Comparison of ENCODE assay signal across 7 mouse cellular contexts in the genomic region with DNA sequence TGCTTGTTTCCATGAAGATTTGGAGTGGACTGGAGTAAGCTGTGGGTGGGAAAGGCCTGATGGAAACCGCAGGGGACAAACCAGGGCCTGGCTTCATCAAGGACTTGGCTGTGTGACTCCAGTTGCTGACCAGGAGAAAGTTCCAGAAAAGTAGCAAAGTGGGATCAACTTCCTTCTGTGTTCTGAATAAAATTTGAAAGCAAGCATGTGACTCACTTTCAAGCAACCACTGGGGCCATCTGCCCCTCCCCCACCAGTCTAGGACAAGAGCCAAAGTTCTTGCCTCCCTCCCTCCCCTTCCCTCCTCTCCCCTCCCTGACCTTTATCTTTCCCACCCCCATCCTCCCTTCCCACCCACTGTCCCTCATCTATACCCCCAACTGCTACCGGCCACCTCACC. TPM values are rescaled to one million over a fixed set of nuclear protein-coding genes. Genes with fewer than 3 reads are reported as not detected.
DNase-seq lines count a peak whose midpoint lies in the region; ATAC-seq and TF ChIP-seq lines count a peak whose summit lies in the region.

No protein-coding gene starts in this region.

- no peak for TF ChIP-seq CTCF in forebrain, postnatal 0 days (IDR thresholded peaks at IDR 0.05; ENCODE audit: low read depth)

- H3K27ac ChIP-seq in neural tube, embryonic 12.5 days, result no peak overlapping the region
- H3K27ac ChIP-seq in forebrain, postnatal 0 days (ENCODE audit: low read depth, low read length), result no peak overlapping the region

- intact Hi-C loops in heart, postnatal 36 days (cut with DNase I), result loop anchor here (2.0 kb wide), 1 partner anchor 142 kb away; no protein-coding TSS in a partner anchor

- H3K4me2 ChIP-seq in neural tube, embryonic 12.5 days (replicated peaks), result peak overlapping the region; percentile 34; the same call in 1 of the 2 replicates
- H3K4me2 ChIP-seq in forebrain, postnatal 0 days (ENCODE audit: low read depth), result 0 out of 2 replicates have a peak overlapping the region, but pooled peaks have one; percentile 13

- H3K4me3 ChIP-seq in neural tube, embryonic 12.5 days, result no peak overlapping the region
- no peak overlapping the region for H3K4me3 ChIP-seq in forebrain, postnatal 0 days (ENCODE audit: low read depth, low read length)

- WGBS in neural tube, embryonic 12.5 days, result 43% methylated on average over 2 of the region's 2 CpGs
- WGBS in forebrain, postnatal 0 days, result 31% methylated on average over 2 of the region's 2 CpGs

- DNase-seq in neural tube, embryonic 10.5 days (ENCODE audit: extremely low spot score, low spot score), result no peak
- no peak for DNase-seq in forebrain, postnatal 0 days
- peak; percentile 28 to 31 for DNase-seq in heart, postnatal 36 days
- peak; percentile 66 for DNase-seq in skeletal muscle tissue, adult 2 months (ENCODE audit: low read depth, low spot score)
- DNase-seq in left cerebral cortex, adult 9 months (ENCODE audit: low spot score in 2 of 2), result no peak
- no peak for DNase-seq in layer of hippocampus, postnatal 25 days (ENCODE audit: extremely low spot score in 1 of 2, low spot score in 1 of 2)

- no peaks in the 10 kb centered on the region for H3K36me3 ChIP-seq in neural tube, embryonic 12.5 days
- no peaks in the 10 kb centered on the region for H3K36me3 ChIP-seq in forebrain, postnatal 0 days (ENCODE audit: insufficient read depth)

- no peaks in the 10 kb centered on the region for H3K27me3 ChIP-seq in neural tube, embryonic 12.5 days (replicated peaks)
- no peaks in the 10 kb centered on the region for H3K27me3 ChIP-seq in forebrain, postnatal 0 days (ENCODE audit: insufficient read depth, low read length)

- no peaks in the 10 kb centered on the region for H3K9me3 ChIP-seq in neural tube, embryonic 12.5 days
- no peaks in the 10 kb centered on the region for H3K9me3 ChIP-seq in forebrain, postnatal 0 days (ENCODE audit: low read length)

- H3K4me1 ChIP-seq in neural tube, embryonic 12.5 days, result peaks cover 46% of the 10 kb centered on the region
- peaks cover 14% of the 10 kb centered on the region for H3K4me1 ChIP-seq in forebrain, postnatal 0 days (ENCODE audit: insufficient read depth)

- ATAC-seq in neural tube, embryonic 12.5 days (ENCODE audit: low FRiP score, low read depth), result no peak
- no peak for ATAC-seq in forebrain, postnatal 0 days

- no peak overlapping the region for H3K9ac ChIP-seq in neural tube, embryonic 12.5 days
- no peak overlapping the region for H3K9ac ChIP-seq in forebrain, postnatal 0 days

RNA-seq across cellular contexts. Expression of a gene that starts 35.9 kb away (rescaled TPM):
- 82.6 and 90.0 TPM in 2 replicates for polyA plus RNA-seq in neural tube, embryonic 12.5 days (2016; fragmentation: Nextera tagmentation; extraction: Ambion mirVana)
- total RNA-seq in forebrain, postnatal 0 days (2014; rRNA removed), result 43.9 and 47.1 TPM in 2 replicates
- 40.4 and 56.4 TPM in 2 replicates for polyA plus RNA-seq in forebrain, postnatal 0 days (2015; fragmentation: Nextera tagmentation; extraction: Ambion mirVana)
- total RNA-seq in heart, postnatal 36 days (2021), result 10 to 100 TPM; 56.4 to 59.8 TPM
- total RNA-seq in layer of hippocampus, postnatal 25 days (2021), result 100 to 1,000 TPM in 1 of 2 experiments, 10 to 100 TPM in 1; 92.6 to 106 TPM

Comparison
In these comparisons a context has a peak if more than half of its experiments do, and no peak if none do; other contexts are left out.
1. DNase-seq: peak in heart, postnatal 36 days (2 of 2) and skeletal muscle tissue, adult 2 months (single experiment); none in neural tube, embryonic 10.5 days (single experiment), forebrain, postnatal 0 days (single experiment), left cerebral cortex, adult 9 months (0 of 2) and layer of hippocampus, postnatal 25 days (0 of 2).